Mouse (Mus musculus) stomach, postnatal 0 days (tissue): ENCODE data around the gene Apbb2. TPM values are rescaled to one million over a fixed set of nuclear protein-coding genes. Genes with fewer than 3 reads are reported as not detected.

Source experiments
- ATAC-seq: fragments of 200-750 bp; cut with Nextera tagmentation; 2 replicates; pipeline ENCODE4 v1.8.0; 2017; ENCODE audit not compliant: low FRiP score, low TSS enrichment
- DNase-seq: peaks from one replicate; pipeline ENCODE4 v3.0.0-alpha.2; 2016; ENCODE audit warnings: low spot score
- H3K27ac ChIP-seq: fragments of 300-500 bp; sonication (generic); replicated peaks from 2 replicates; pipeline ENCODE4 v1.5.1; 2014; ENCODE audit warnings: mild to moderate bottlenecking, control low read depth
- H3K27me3 ChIP-seq: fragments of 300-500 bp; sonication (generic); 2 replicates; pipeline ENCODE4 v1.6.1; 2014; ENCODE audit warnings: low read length; ENCODE audit not compliant: control insufficient read depth, insufficient read depth
- H3K36me3 ChIP-seq: fragments of 300-500 bp; sonication (generic); 2 replicates; pipeline ENCODE4 v1.6.1; 2014; ENCODE audit warnings: low read length, mixed read lengths; ENCODE audit not compliant: control insufficient read depth, insufficient read depth
- H3K4me1 ChIP-seq: fragments of 300-500 bp; sonication (generic); replicated peaks from 2 replicates; pipeline ENCODE4 v1.6.1; 2014; ENCODE audit warnings: antibody characterized with exemption; ENCODE audit not compliant: control insufficient read depth, insufficient read depth
- H3K4me2 ChIP-seq: fragments of 300-500 bp; sonication (generic); replicated peaks from 2 replicates; pipeline ENCODE4 v1.6.1; 2014; ENCODE audit warnings: low read depth, mild to moderate bottlenecking, control low read depth, moderate library complexity
- H3K4me3 ChIP-seq: fragments of 300-500 bp; sonication (generic); 2 replicates; pipeline ENCODE4 v1.5.1; 2014; ENCODE audit warnings: low read depth, low read length, control low read depth
- H3K9ac ChIP-seq: fragments of 300-500 bp; sonication (generic); 2 replicates; pipeline ENCODE4 v1.6.1; 2014; ENCODE audit warnings: mild to moderate bottlenecking, low read length, control low read depth, mixed read lengths
- H3K9me3 ChIP-seq: fragments of 300-500 bp; sonication (generic); 2 replicates; pipeline ENCODE4 v1.6.1; 2016; ENCODE audit warnings: low read length; ENCODE audit not compliant: control insufficient read depth
- CTCF ChIP-seq: IDR thresholded peaks from 2 replicates; pipeline ENCODE4 v1.5.1; 2016; ENCODE audit warnings: antibody characterized with exemption, low read depth, mild to moderate bottlenecking, moderate library complexity
- EP300 ChIP-seq: optimal IDR thresholded peaks from 2 replicates; pipeline ENCODE3; 2016; ENCODE audit warnings: antibody characterized with exemption
- WGBS: fragments of 180-500 bp; shearing (Covaris S2); extraction: QIAGEN DNeasy Blood & Tissue Kit; methylation state at CpG from one replicate; pipeline ENCODE4 v1.1.7; 2014; 5-methylcytosine and 5-hydroxymethylcytosine counted together
- polyA plus RNA-seq: library from polyadenylated mRNA; unstranded; fragments of >200 nt; fragmentation: Nextera tagmentation; extraction: Ambion mirVana; gene quantifications from 2 replicates; pipeline ENCODE4 v1.2.1, GENCODE M21; 2015

Gene Apbb2
- polyA plus RNA-seq, 1 experiment from 2014 or later, result 18.3 TPM

GRCm38 (mm10) chr5:66390567-66390966 lies 228.0 kb downstream of the Apbb2 start:
- Histone ChIP-seq H3K36me3 (no peaks in the 10 kb centered on the region), H3K4me1 (no peaks in the 10 kb centered on the region), H3K4me3 (no peak overlapping the region), H3K4me2 (no peak overlapping the region), H3K9ac (no peak overlapping the region), H3K27ac (no peak overlapping the region), H3K9me3 (no peaks in the 10 kb centered on the region), H3K27me3 (no peaks in the 10 kb centered on the region)
- no peak for DNase-seq
- WGBS, result 91% methylated on average over 6 of the region's 6 CpGs
- ATAC-seq, result no peak
- TF ChIP-seq EP300 (no peak), CTCF (peak; percentile 49)

DNA sequence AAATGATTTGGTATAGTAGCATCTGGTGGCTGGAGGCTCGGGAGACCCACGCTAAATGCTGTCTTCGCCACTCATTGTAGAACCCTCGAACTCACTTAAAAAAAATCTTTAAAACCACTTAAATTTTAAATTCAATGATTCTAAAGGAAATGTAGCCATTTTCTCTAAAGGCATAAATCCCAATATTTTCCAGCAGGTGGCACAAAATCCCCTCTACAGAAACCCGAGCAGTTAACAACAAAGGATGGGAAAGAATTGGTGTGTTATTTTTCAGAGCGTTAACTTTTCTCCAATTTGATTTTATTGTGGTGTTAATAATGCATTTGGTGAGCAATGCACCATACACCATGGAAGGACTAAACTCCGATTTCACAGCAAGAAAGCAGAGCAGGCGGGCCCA lies 231.1 kb downstream of the Apbb2 start:
- H3K4me3 ChIP-seq, result no peak overlapping the region
- H3K4me1 ChIP-seq, result no peaks in the 10 kb centered on the region
- H3K27ac ChIP-seq, result no peak overlapping the region
- DNase-seq (no peak), ATAC-seq (no peak)
- no peak for TF ChIP-seq EP300
- TF ChIP-seq CTCF, result peak; percentile 78
- H3K27me3 ChIP-seq, result no peaks in the 10 kb centered on the region
- 73% methylated on average over 8 of the region's 8 CpGs for WGBS
- no peaks in the 10 kb centered on the region for H3K36me3 ChIP-seq
- no peak overlapping the region for H3K4me2 ChIP-seq
- no peak overlapping the region for H3K9ac ChIP-seq
- no peaks in the 10 kb centered on the region for H3K9me3 ChIP-seq

DNA sequence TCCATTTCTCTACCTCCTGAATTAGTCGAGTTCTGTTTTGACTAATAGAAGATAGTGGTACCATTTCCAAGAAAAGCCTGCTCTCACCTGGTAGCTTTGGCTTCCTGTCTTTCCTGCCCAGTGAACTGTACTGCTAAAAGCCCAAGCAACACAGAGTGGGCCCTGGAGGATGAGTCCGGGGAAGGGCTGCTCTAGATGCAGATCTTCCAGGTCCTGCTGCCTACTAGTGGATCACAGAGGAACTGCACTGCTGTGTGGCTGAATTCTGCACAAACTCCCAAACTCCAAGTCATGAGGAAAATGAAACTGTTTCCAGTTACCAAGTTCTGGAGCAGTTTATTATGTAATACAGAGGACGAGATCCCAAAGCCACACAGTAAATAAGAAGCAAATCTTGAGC lies 232.9 kb downstream of the Apbb2 start:
- ATAC-seq, result no peak
- DNase-seq, result peak; percentile 51
- WGBS, result 34% methylated on average over 3 of the region's 3 CpGs

DNA sequence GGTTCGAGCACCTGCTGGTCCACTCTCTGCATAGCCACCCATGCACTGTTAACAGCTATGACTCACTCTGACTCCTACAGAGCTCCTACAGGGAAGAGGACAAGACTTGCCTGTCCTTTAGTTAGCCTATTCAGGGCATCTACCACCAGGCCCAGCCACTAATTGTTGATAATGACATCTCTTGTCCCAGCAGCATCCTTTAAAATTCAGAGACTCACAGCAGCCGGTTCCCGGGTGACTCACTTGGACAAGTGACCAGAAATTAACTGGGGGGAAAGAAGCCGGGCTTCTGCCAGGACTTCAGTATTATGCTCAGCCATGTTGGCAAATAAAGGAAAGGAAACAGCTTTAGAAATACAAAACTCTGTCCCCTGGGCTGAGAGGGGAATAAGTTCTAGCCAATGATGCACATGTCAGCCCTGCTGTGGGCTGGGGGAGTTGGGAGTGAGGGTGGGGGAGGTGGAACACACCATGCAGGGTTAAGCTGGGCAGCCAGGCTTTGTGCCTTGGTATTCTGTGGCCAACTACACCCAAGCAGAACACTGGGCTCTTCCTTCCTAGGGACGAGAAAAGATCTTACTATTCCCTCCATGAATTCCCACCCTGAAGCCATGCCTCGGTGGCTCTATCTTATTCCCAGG lies 233.7 kb downstream of the Apbb2 start:
- Histone ChIP-seq H3K4me2 (no peak overlapping the region), H3K36me3 (no peaks in the 10 kb centered on the region), H3K9ac (no peak overlapping the region), H3K9me3 (no peaks in the 10 kb centered on the region), H3K4me3 (no peak overlapping the region), H3K4me1 (no peaks in the 10 kb centered on the region), H3K27me3 (no peaks in the 10 kb centered on the region), H3K27ac (no peak overlapping the region)
- ATAC-seq (no peak), DNase-seq (no peak)
- WGBS, result 73% methylated on average over 6 of the region's 6 CpGs
- TF ChIP-seq EP300 (no peak), CTCF (no peak)

More for the DNA sequence above, 232.9 kb downstream of the Apbb2 start:
- Histone ChIP-seq H3K9ac (no peak overlapping the region), H3K4me2 (0 out of 2 replicates have a peak overlapping the region, but pooled peaks have one; percentile 14), H3K4me3 (no peak overlapping the region), H3K27ac (no peak overlapping the region), H3K4me1 (no peaks in the 10 kb centered on the region), H3K36me3 (no peaks in the 10 kb centered on the region), H3K27me3 (no peaks in the 10 kb centered on the region), H3K9me3 (no peaks in the 10 kb centered on the region)
- TF ChIP-seq CTCF (peak; percentile 88), EP300 (no peak)

- 67% methylated on average over 5 of the region's 5 CpGs for WGBS
- H3K4me2 ChIP-seq, result no peak overlapping the region
These were observed 234.5 kb downstream of the Apbb2 start for GRCm38 (mm10) chr5:66384114-66384513.

GRCm38 (mm10) chr5:66382111-66382510 lies 236.5 kb downstream of the Apbb2 start:
- no peaks in the 10 kb centered on the region for H3K36me3 ChIP-seq
- no peaks in the 10 kb centered on the region for H3K9me3 ChIP-seq
- DNase-seq (no peak), ATAC-seq (no peak)
- TF ChIP-seq EP300, result no peak
- TF ChIP-seq CTCF, result no peak
- WGBS, result 55% methylated on average over 1 of the region's 1 CpGs
- H3K4me3 ChIP-seq, result no peak overlapping the region
- H3K27me3 ChIP-seq, result no peaks in the 10 kb centered on the region
- no peak overlapping the region for H3K4me2 ChIP-seq
- H3K9ac ChIP-seq, result no peak overlapping the region
- no peak overlapping the region for H3K27ac ChIP-seq
- no peaks in the 10 kb centered on the region for H3K4me1 ChIP-seq

More at GRCm38 (mm10) chr5:66384114-66384513, 234.5 kb downstream of the Apbb2 start:
- H3K9ac ChIP-seq, result no peak overlapping the region
- H3K27me3 ChIP-seq, result no peaks in the 10 kb centered on the region
- ATAC-seq (no peak), DNase-seq (no peak)
- no peak overlapping the region for H3K27ac ChIP-seq
- no peak overlapping the region for H3K4me3 ChIP-seq
- H3K36me3 ChIP-seq, result no peaks in the 10 kb centered on the region
- H3K4me1 ChIP-seq, result no peaks in the 10 kb centered on the region
- H3K9me3 ChIP-seq, result no peaks in the 10 kb centered on the region
- TF ChIP-seq EP300, result no peak
- no peak for TF ChIP-seq CTCF
